ENCODE assay signal across 16 mouse cellular contexts in genomic region chr11:111558302-111559140, GRCm38 (mm10).
DNase-seq lines count a peak whose midpoint lies in the region; ATAC-seq and TF ChIP-seq lines count a peak whose summit lies in the region.
"Had no signal": no experiment of that assay in that cellular context is flagged by ENCODE, and none has a peak within 500 bp of the region (broad histone marks: within the 10 kb centered on the region; RNA-seq: fewer than 3 reads in every experiment).

No protein-coding gene starts in this region.

- peak; percentile 57; the same call in 1 of the 2 replicates for ATAC-seq in forebrain, embryonic 15.5 days (replicated peaks)
- no peak for ATAC-seq in forebrain, embryonic 11.5 days (replicated peaks; ENCODE audit: low FRiP score)
- peak; percentile 73 for ATAC-seq in hindbrain, embryonic 13.5 days (ENCODE audit: low FRiP score)
- ATAC-seq in midbrain, embryonic 15.5 days (replicated peaks), result no peak
- ATAC-seq in monocyte, adult 5-6 weeks (replicated peaks; ENCODE audit: insufficient number of reproducible peaks, low FRiP score, low TSS enrichment, poor library complexity, severe bottlenecking), result no peak
- ATAC-seq: activated CD4-positive, CD25-positive, alpha-beta regulatory T cell, adult 4 months had no signal

- no peak overlapping the region for H3K4me2 ChIP-seq in forebrain, embryonic 15.5 days (replicated peaks)
- H3K4me2 ChIP-seq in forebrain, embryonic 11.5 days (ENCODE audit: low read depth, low read length, severe bottlenecking), result no peak overlapping the region
- H3K4me2 ChIP-seq in hindbrain, embryonic 13.5 days, result no peak overlapping the region
- no peak overlapping the region for H3K4me2 ChIP-seq in midbrain, embryonic 15.5 days
- H3K4me2 ChIP-seq: limb, embryonic 15.5 days had no signal

- TF ChIP-seq POLR2A in brain, embryonic 14.5 days (IDR thresholded peaks at IDR 0.05; ENCODE audit: borderline replicate concordance, extremely low read depth, insufficient read depth, insufficient read length, poor library complexity, severe bottlenecking), result no peak

- no peak overlapping the region; the same call in 1 of the 2 replicates for H3K27ac ChIP-seq in forebrain, embryonic 15.5 days (replicated peaks)
- no peak overlapping the region for H3K27ac ChIP-seq in forebrain, embryonic 11.5 days (ENCODE audit: low read depth, low read length)
- 0 out of 2 replicates have a peak overlapping the region, but pooled peaks have one; percentile 23 for H3K27ac ChIP-seq in hindbrain, embryonic 13.5 days
- H3K27ac ChIP-seq in midbrain, embryonic 15.5 days, result 0 out of 2 replicates have a peak overlapping the region, but pooled peaks have one; percentile 6
- H3K27ac ChIP-seq: limb, embryonic 15.5 days had no signal

- no peak for DNase-seq in forebrain, embryonic 11.5 days (ENCODE audit: low spot score)
- DNase-seq in brain, embryonic 14.5 days (ENCODE audit: low read depth), result peak; percentile 77
- DNase-seq in ovary, postnatal 36 days (ENCODE audit: low spot score), result no peak
- no peak for DNase-seq in c-Kit-positive CD71-positive TER-119-positive erythroid progenitor cells, embryonic 14.5 days (ENCODE audit: low spot score)
- DNase-seq: adrenal gland, postnatal 14 days; cerebellum, adult 9-11 months; gastrocnemius, postnatal 10 days; kidney, adult 8-10 months; kidney, postnatal 36 days; lung, adult 18-20 months had no signal

- no peak overlapping the region for H3K9ac ChIP-seq in forebrain, embryonic 15.5 days (replicated peaks)
- H3K9ac ChIP-seq in forebrain, embryonic 11.5 days (ENCODE audit: low read length), result no peak overlapping the region
- no peak overlapping the region for H3K9ac ChIP-seq in hindbrain, embryonic 13.5 days
- H3K9ac ChIP-seq in midbrain, embryonic 15.5 days, result no peak overlapping the region
- H3K9ac ChIP-seq: limb, embryonic 15.5 days had no signal

- TF ChIP-seq CTCF in brain, embryonic 14.5 days (IDR thresholded peaks at IDR 0.05; ENCODE audit: borderline replicate concordance, extremely low read depth, insufficient read depth, insufficient read length), result no peak

- H3K9me3 ChIP-seq in forebrain, embryonic 15.5 days, result no peaks in the 10 kb centered on the region
- no peaks in the 10 kb centered on the region for H3K9me3 ChIP-seq in forebrain, embryonic 11.5 days (ENCODE audit: control insufficient read depth, low read length)
- no peaks in the 10 kb centered on the region for H3K9me3 ChIP-seq in hindbrain, embryonic 13.5 days
- no peaks in the 10 kb centered on the region for H3K9me3 ChIP-seq in midbrain, embryonic 15.5 days
- H3K9me3 ChIP-seq: limb, embryonic 15.5 days had no signal

- no peaks in the 10 kb centered on the region for H3K27me3 ChIP-seq in forebrain, embryonic 15.5 days
- H3K27me3 ChIP-seq in forebrain, embryonic 11.5 days (ENCODE audit: control insufficient read depth, insufficient read depth, low read length), result no peaks in the 10 kb centered on the region
- H3K27me3 ChIP-seq in hindbrain, embryonic 13.5 days, result no peaks in the 10 kb centered on the region
- H3K27me3 ChIP-seq in midbrain, embryonic 15.5 days (replicated peaks), result no peaks in the 10 kb centered on the region

- WGBS in forebrain, embryonic 15.5 days, result 20% methylated on average over 9 of the region's 9 CpGs
- 58% methylated on average over 9 of the region's 9 CpGs for WGBS in forebrain, embryonic 11.5 days
- 23% methylated on average over 9 of the region's 9 CpGs for WGBS in hindbrain, embryonic 13.5 days
- 34% methylated on average over 9 of the region's 9 CpGs for WGBS in midbrain, embryonic 15.5 days

- no peak overlapping the region for H3K4me3 ChIP-seq in forebrain, embryonic 15.5 days
- H3K4me3 ChIP-seq in forebrain, embryonic 11.5 days (ENCODE audit: low read depth, low read length), result no peak overlapping the region
- no peak overlapping the region for H3K4me3 ChIP-seq in hindbrain, embryonic 13.5 days
- no peak overlapping the region for H3K4me3 ChIP-seq in midbrain, embryonic 15.5 days
- H3K4me3 ChIP-seq: limb, embryonic 15.5 days had no signal

- peaks cover 18% of the 10 kb centered on the region; the same call in 1 of the 2 replicates for H3K4me1 ChIP-seq in forebrain, embryonic 15.5 days
- H3K4me1 ChIP-seq in forebrain, embryonic 11.5 days (replicated peaks; ENCODE audit: control insufficient read depth, insufficient read depth, low read length), result no peaks in the 10 kb centered on the region
- peaks cover 12% of the 10 kb centered on the region; the same call in 1 of the 2 replicates for H3K4me1 ChIP-seq in hindbrain, embryonic 13.5 days (replicated peaks)
- H3K4me1 ChIP-seq in midbrain, embryonic 15.5 days, result no peaks in the 10 kb centered on the region

- no peaks in the 10 kb centered on the region for H3K36me3 ChIP-seq in forebrain, embryonic 15.5 days
- no peaks in the 10 kb centered on the region for H3K36me3 ChIP-seq in forebrain, embryonic 11.5 days (ENCODE audit: control insufficient read depth, insufficient read depth, low read length)
- no peaks in the 10 kb centered on the region for H3K36me3 ChIP-seq in hindbrain, embryonic 13.5 days
- H3K36me3 ChIP-seq in midbrain, embryonic 15.5 days (replicated peaks), result no peaks in the 10 kb centered on the region
- H3K36me3 ChIP-seq: limb, embryonic 15.5 days had no signal

Comparison
In these comparisons a context has a peak if more than half of its experiments do, and no peak if none do; other contexts are left out.
1. ATAC-seq: peak in forebrain, embryonic 15.5 days (single experiment) and hindbrain, embryonic 13.5 days (single experiment); none in forebrain, embryonic 11.5 days (single experiment), midbrain, embryonic 15.5 days (single experiment) and monocyte, adult 5-6 weeks (single experiment).
2. H3K27ac ChIP-seq: peak in hindbrain, embryonic 13.5 days (single experiment) and midbrain, embryonic 15.5 days (single experiment); none in forebrain, embryonic 15.5 days (single experiment) and forebrain, embryonic 11.5 days (single experiment).